Mouse (Mus musculus) stomach, postnatal 0 days (tissue): ENCODE measurements around the gene Zfp316.

Experiments
- CTCF ChIP-seq: IDR thresholded peaks from 2 replicates; pipeline ENCODE4 v1.5.1; 2016; ENCODE audit warnings: antibody characterized with exemption, low read depth, mild to moderate bottlenecking, moderate library complexity
- EP300 ChIP-seq: optimal IDR thresholded peaks from 2 replicates; pipeline ENCODE3; 2016; ENCODE audit warnings: antibody characterized with exemption

DNA sequence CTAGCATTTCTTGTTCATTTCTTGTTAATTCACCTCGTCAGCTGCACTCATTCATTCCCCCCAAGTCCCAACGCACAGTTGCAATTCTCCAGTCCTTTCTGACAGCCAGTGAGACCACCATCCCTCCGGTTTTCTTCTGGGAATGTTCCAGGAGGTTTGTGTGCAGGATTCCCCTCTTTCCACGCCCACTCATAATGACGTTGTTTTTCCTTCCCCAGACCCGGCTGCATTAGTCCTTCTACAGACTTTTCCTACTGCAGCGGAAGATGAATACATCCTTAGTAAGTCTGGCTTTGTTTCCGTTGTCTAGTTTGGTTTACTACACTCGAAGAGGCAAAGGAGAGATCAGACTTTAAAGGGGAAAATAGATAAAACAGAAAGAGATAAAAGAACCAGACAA lies 33.8 kb downstream of the Zfp316 start:
- TF ChIP-seq CTCF (no peak), EP300 (no peak)
